Mouse (Mus musculus) gastrocnemius, postnatal 25 days (tissue): Measurements from ENCODE around the gene Sik3. TPM values are rescaled to one million over a fixed set of nuclear protein-coding genes. Genes with fewer than 3 reads are reported as not detected.
"Not testable (repeated sequence)": the region's sequence is repeated elsewhere in the genome, so short reads cannot be mapped to it uniquely, and the experiment has no call there.

Experiments used
- DNase-seq: peaks from one replicate; pipeline ENCODE4 v3.0.0; 2022
- total RNA-seq, 2 experiments: library from RNA; stranded (reverse); gene quantifications; 1 replicate in 1 of 2; 2 replicates in 1 of 2; pipeline ENCODE4 v1.2.3; 2021

Sik3 gene
- total RNA-seq, 2 experiments from 2014 or later = 34.7 to 38.9 TPM

GRCm38 (mm10) chr9:46058065-46058464, 45.4 kb downstream of the Sik3 start:
- no peak for DNase-seq

DNA sequence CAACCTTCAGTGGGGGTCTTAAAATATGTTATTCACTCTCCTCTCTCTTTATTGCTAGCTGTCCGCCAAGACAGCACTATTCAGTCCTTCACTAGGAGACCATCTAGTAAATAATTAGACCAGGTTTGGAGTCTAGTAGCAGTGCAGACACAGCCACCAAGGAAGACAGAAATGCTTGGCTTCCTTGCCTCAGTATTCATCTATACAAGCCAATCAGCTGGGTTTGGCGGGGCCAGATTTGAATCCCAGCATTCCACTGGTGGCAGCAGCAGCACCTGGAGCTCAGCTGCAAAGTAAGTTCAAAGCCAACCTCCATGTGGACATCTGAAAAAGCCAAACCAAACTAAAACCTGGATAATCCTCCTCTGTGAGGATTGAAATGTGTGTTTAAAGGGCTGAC, 47.6 kb downstream of the Sik3 start:
- no peak for DNase-seq

DNA sequence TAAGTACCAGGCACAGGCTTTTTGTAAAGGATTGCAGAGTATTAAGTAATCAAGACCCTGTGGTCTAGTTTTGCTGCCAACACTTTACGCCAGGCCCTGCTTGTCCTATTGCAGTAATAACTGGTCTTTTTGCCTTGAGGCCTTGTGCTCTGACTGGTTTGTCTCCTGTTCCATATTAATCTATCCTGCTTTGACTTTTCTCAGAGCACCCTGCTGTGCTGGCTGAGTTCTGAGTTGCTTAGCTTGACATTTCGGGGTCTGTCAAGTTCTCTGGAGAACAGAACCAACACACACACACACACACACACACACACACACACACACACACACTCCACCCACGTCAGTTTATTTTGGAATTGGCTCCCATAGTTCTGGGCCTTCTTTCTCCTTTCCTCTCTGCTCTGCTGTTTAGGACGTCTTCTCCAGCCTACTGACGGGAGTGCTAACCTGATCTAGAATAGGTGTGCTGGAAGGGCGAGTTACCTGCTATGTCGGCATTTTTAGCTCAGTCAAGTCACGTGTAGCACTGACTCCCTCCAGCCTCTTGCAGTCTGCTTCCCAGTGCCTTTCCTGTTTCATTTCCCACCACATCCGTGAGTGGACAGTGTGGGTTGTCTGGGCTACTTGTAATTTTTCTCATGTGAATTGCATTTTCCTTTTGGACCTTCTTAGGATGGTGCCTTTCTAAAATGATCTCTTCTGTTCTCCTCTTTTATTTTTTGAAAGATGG, 49.2 kb downstream of the Sik3 start:
- no peak for DNase-seq

GRCm38 (mm10) chr9:46064331-46064730, 51.7 kb downstream of the Sik3 start:
- DNase-seq = no peak

GRCm38 (mm10) chr9:46066711-46067110, 54.1 kb downstream of the Sik3 start:
- no peak for DNase-seq

GRCm38 (mm10) chr9:46067691-46068090, 55.1 kb downstream of the Sik3 start:
- DNase-seq = peak; percentile 71

- DNase-seq = no peak
Observed at GRCm38 (mm10) chr9:46069013-46069412, 56.4 kb downstream of the Sik3 start.

GRCm38 (mm10) chr9:46072101-46072835, 59.6 kb downstream of the Sik3 start:
- DNase-seq = peak; percentile 15

- no peak for DNase-seq
Observed at GRCm38 (mm10) chr9:46073443-46073842, 60.8 kb downstream of the Sik3 start.

GRCm38 (mm10) chr9:46075578-46075977, 63.0 kb downstream of the Sik3 start:
- no peak for DNase-seq

DNA sequence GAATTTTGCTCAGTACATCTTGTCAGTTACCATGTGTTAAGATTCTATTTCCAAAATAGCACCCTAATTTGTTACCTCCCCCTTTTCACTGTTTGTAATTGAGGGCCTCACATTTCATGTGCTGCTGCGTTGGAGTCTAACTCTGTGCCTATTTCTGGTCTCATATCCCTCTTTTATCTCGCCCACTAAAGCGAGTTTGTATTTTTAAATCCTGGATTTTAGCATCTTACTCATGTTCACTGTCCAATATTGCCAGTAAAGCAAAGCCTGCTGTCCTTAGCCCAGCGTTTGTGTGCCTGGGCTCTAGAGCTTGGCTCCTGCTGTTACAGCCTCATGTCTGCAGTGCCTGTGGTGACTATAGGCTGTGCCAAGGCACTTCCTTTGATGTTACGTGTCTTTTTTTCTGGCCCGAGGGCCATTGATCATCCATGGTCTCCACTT, 69.8 kb downstream of the Sik3 start:
- DNase-seq = no peak

DNA sequence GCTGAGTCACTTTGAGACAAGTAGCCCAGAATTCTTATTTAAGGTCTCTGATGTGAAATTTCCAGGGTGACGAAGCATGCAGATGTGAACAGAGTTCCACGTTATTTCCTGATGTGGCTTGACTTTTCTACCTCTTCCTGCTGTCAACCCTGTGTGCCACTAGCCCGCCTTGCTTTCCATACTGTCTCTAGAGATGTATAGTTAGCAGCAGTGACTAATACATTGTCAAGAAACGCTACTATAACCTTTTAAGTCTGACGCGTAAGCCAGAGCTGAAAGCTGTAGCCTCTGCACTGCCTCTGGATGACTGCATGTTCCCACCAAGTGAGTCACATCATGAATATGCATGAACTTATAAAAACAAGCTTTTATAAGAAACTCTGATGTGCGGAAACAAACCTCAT, 70.9 kb downstream of the Sik3 start:
- no peak for DNase-seq

GRCm38 (mm10) chr9:46085898-46086297, 73.3 kb downstream of the Sik3 start:
- no peak for DNase-seq

GRCm38 (mm10) chr9:46086826-46087225, 74.2 kb downstream of the Sik3 start:
- DNase-seq = no peak

- no peak for DNase-seq
Observed at GRCm38 (mm10) chr9:46087461-46087860, 74.8 kb downstream of the Sik3 start.

DNA sequence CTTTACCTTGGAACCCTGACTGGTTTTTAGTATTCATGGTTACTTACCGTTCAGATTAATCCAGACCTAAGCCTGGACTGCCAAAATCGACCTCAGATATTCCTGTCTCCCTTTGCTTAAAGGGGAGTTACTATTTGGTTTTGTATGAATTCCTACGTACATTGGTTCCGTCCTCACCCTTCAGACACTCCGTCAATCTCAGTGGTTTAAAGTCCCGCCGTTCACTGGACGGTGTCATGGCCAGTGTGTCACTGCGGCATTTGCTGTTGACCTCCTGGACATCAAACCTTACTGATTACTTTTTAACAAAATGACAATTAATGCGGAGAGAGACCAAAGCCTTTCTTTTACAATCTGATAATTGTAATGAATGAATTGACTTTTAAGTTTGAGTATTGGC, 76.1 kb downstream of the Sik3 start:
- no peak for DNase-seq

- DNase-seq = no peak
Observed at GRCm38 (mm10) chr9:46090066-46090465, 77.4 kb downstream of the Sik3 start.

- DNase-seq = not testable (repeated sequence)
Observed at GRCm38 (mm10) chr9:46091157-46091556, 78.5 kb downstream of the Sik3 start.

DNA sequence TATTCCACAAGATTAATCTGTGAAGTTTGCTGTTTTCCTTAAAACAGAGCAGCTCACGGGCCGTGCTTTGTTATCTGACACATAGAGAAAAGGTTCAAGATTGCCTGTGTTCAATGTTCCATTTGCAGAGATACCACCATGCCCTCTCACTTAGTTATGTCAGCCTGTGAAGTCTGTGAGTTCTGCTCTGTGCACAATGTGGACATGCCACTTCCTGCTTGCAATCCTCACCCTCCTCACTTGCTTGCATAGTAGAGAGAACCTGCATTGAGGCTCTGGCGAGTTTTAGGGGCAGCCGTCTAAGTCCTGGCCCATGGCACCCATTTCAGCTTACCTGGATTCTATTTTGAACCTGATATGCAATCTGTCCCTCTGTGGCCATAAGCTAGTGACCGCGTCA, 80.0 kb downstream of the Sik3 start:
- DNase-seq = no peak

DNA sequence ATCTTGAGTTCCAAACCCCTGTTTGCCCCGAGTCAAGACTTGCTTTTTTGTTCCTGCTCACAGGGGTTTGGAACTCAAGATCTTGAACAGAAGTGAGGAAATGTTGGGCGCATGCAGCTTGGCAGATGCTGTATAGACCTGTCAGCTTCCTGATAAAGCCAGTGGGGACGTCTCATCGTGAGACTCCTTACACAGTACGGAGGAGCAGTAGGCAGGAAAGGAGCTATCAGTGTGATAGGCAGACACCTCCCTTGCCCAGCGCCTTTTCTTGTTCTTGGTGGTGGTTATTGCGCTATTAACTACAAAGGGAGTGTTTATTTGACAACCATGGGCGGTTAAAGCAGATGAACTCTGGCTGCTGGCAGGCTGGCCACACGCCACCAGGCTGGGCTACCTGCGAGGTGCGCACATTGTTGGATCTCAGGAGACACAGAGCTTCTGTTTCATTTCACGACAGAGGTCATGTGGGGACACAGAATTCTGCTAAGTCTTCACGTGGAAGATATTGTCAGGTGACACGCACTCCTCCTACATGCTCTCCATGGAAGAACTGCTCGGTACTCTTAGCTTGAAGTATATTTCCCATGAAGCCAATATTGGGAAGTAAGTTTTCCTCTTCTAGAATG, 85.9 kb downstream of the Sik3 start:
- no peak for DNase-seq

- no peak for DNase-seq
Observed at GRCm38 (mm10) chr9:46099107-46099506, 86.5 kb downstream of the Sik3 start.

DNA sequence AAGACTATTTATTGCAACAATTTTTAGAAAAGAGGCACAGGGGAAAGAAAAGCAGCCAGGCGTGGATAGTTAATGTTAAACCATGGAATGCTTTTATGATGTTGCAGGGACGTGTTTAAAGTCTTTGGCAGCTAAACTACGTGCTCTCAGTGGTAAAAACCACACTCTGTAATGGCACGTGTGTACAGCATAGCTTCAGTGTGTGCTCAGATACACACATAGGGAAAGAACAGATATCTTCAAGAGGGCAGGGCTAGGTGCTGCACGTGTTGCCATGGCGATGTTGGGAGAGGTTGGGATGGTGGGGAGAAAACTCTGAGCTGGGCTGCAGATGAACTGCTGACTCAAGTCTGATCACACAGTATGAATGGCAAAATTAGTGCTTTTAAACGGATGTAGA, 90.5 kb downstream of the Sik3 start:
- no peak for DNase-seq

DNA sequence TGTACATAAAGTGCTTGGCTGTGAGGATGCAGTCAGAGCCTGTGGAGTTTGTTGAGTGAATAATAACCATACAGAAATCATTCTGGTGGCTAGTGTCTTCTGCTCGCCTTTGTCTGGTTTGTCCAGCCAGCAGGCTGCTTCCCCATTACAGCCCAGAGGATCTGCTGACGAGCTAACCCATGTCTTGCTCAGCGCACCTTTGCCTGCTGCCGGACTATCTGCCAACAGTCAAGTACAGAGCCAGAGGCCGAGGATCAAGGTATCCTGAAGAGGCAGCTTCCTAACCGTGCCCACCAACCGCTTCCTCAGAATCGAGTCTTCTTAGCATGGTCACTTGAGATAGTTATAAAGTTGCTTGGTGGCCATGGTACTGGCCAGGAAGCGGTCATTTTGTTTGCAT, 93.5 kb downstream of the Sik3 start:
- DNase-seq = no peak
